Mouse (Mus musculus): ENCODE data around the gene Asb6. TPM values are rescaled to one million over a fixed set of nuclear protein-coding genes. Genes with fewer than 3 reads are reported as not detected.

Asb6 gene
- 97.6 and 103 TPM in 2 replicates for polyA plus RNA-seq (2012; rRNA removed)

DNA sequence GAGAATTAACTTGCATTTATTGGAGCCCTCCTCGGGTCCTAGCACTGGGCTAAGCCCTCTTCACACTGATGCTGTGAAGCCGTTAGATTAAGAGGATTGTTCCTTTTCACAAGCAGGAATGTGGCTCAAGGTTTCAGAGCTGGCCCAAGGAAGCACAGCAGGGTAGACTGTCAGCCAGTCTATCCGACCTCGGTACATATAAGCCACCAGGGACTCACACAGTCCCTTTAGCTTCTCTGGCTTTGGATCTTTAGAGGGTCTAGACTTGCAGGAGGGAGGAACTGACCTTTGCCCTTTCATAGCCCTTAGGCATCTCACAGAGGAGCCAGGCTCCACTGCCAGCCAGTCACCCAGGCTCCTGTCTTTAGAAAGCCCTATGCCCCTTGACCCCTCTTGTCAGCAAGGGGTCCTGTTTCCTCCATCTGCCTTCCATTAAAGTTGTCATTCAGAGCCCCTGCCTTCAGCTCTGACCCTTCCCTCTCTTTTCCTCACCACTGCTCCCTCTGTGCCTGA is at the start of gene Asb6:
TSS of gene Asb6 (minus strand) at position 51 of the 513 bp plus-strand sequence.
- DNase-seq = no peak
- H3K36me3 ChIP-seq (ENCODE audit: control insufficient read depth, insufficient read depth, low read length) = no peaks in the 10 kb centered on the region
- no peak within 1 kb of the TSS for H3K27ac ChIP-seq (ENCODE audit: control insufficient read depth, insufficient read depth, low read length)
- peaks cover 15% of the 10 kb centered on the region for H3K4me1 ChIP-seq (replicated peaks; ENCODE audit: control insufficient read depth, insufficient read depth, low read length)
- H3K4me3 ChIP-seq (ENCODE audit: control insufficient read depth, insufficient read depth, low read length) = no peak within 1 kb of the TSS
- WGBS = 77% methylated on average over 4 of the region's 4 CpGs
- H3K27me3 ChIP-seq (ENCODE audit: control insufficient read depth, insufficient read depth, low read length) = no peaks in the 10 kb centered on the region
- TF ChIP-seq CTCF (IDR thresholded peaks at IDR 0.05; ENCODE audit: borderline replicate concordance, control insufficient read depth, extremely low read depth, insufficient read depth, low read length, poor library complexity) (no peak), POLR2A (IDR thresholded peaks at IDR 0.05; ENCODE audit: control insufficient read depth, extremely low read depth, insufficient read depth, low read length, poor library complexity) (no peak)

GRCm38 (mm10) chr2:30879481-30879880 is 49.3 kb upstream of the Asb6 start:
- no peak overlapping the region for H3K4me3 ChIP-seq (ENCODE audit: control insufficient read depth, insufficient read depth, low read length)
- H3K27me3 ChIP-seq (ENCODE audit: control insufficient read depth, insufficient read depth, low read length) = no peaks in the 10 kb centered on the region
- TF ChIP-seq CTCF (IDR thresholded peaks at IDR 0.05; ENCODE audit: borderline replicate concordance, control insufficient read depth, extremely low read depth, insufficient read depth, low read length, poor library complexity) (no peak), POLR2A (IDR thresholded peaks at IDR 0.05; ENCODE audit: control insufficient read depth, extremely low read depth, insufficient read depth, low read length, poor library complexity) (no peak)
- no peak overlapping the region for H3K27ac ChIP-seq (ENCODE audit: control insufficient read depth, insufficient read depth, low read length)
- WGBS = 96% methylated on average over 15 of the region's 15 CpGs
- DNase-seq = no peak
- no peaks in the 10 kb centered on the region for H3K36me3 ChIP-seq (ENCODE audit: control insufficient read depth, insufficient read depth, low read length)
- no peaks in the 10 kb centered on the region for H3K4me1 ChIP-seq (replicated peaks; ENCODE audit: control insufficient read depth, insufficient read depth, low read length)

DNA sequence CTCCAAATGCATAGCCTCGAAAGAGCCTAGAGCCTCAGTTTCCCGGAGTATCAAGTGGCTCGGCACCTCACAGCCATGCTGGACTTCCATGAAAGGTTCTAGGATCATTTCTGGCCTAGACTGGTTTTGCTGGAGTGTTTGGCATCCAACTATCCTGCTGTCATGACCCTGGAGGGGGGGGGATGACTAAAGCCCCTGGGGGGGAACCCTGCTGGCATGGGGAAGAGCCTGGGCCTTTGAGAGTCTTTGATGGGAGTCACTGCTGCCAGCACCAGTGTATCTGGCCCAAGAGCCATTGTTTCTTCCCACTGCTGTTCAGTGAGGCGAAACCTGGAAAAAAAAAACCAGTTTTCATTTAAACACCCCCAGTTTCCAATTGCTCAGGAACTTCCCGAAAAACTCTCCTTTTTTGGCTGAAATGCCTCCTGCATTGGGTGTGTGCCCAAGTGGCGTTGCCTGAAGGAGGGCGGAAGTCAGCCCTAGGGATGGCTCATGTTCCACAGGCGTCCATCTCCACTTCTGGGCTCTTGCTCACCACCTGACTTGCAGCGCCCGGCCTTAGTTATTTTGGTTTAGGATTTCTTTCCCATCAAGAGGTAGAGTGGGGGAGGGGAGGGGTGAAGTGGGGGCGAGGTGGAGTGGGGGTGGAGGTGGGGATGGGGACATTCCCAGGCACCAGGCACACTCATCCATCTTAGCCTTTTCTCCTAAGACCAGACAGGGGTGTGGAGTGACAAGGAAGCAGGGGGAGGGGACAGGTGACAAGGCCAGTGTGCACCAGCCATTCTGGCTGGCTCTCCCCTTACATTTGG is 45.7 kb upstream of the Asb6 start:
- no peak for DNase-seq
- no peaks in the 10 kb centered on the region for H3K27me3 ChIP-seq (ENCODE audit: control insufficient read depth, insufficient read depth, low read length)
- H3K4me3 ChIP-seq (ENCODE audit: control insufficient read depth, insufficient read depth, low read length) = no peak overlapping the region
- H3K27ac ChIP-seq (ENCODE audit: control insufficient read depth, insufficient read depth, low read length) = no peak overlapping the region
- no peaks in the 10 kb centered on the region for H3K36me3 ChIP-seq (ENCODE audit: control insufficient read depth, insufficient read depth, low read length)
- H3K4me1 ChIP-seq (replicated peaks; ENCODE audit: control insufficient read depth, insufficient read depth, low read length) = no peaks in the 10 kb centered on the region
- no peak for TF ChIP-seq CTCF (IDR thresholded peaks at IDR 0.05; ENCODE audit: borderline replicate concordance, control insufficient read depth, extremely low read depth, insufficient read depth, low read length, poor library complexity)
- TF ChIP-seq POLR2A (IDR thresholded peaks at IDR 0.05; ENCODE audit: control insufficient read depth, extremely low read depth, insufficient read depth, low read length, poor library complexity) = no peak
- 84% methylated on average over 11 of the region's 11 CpGs for WGBS

- WGBS = 86% methylated on average over 7 of the region's 7 CpGs
- DNase-seq = no peak
- Histone ChIP-seq H3K36me3 (ENCODE audit: control insufficient read depth, insufficient read depth, low read length) (no peaks in the 10 kb centered on the region), H3K27ac (ENCODE audit: control insufficient read depth, insufficient read depth, low read length) (no peak overlapping the region), H3K4me3 (ENCODE audit: control insufficient read depth, insufficient read depth, low read length) (no peak overlapping the region), H3K27me3 (ENCODE audit: control insufficient read depth, insufficient read depth, low read length) (no peaks in the 10 kb centered on the region), H3K4me1 (replicated peaks; ENCODE audit: control insufficient read depth, insufficient read depth, low read length) (no peaks in the 10 kb centered on the region)
- TF ChIP-seq POLR2A (IDR thresholded peaks at IDR 0.05; ENCODE audit: control insufficient read depth, extremely low read depth, insufficient read depth, low read length, poor library complexity) (no peak), CTCF (IDR thresholded peaks at IDR 0.05; ENCODE audit: borderline replicate concordance, control insufficient read depth, extremely low read depth, insufficient read depth, low read length, poor library complexity) (no peak)
Measured at GRCm38 (mm10) chr2:30875096-30875495, 45.0 kb upstream of the Asb6 start.

GRCm38 (mm10) chr2:30874445-30874844 is 44.3 kb upstream of the Asb6 start:
- Histone ChIP-seq H3K36me3 (ENCODE audit: control insufficient read depth, insufficient read depth, low read length) (no peaks in the 10 kb centered on the region), H3K27me3 (ENCODE audit: control insufficient read depth, insufficient read depth, low read length) (no peaks in the 10 kb centered on the region), H3K27ac (ENCODE audit: control insufficient read depth, insufficient read depth, low read length) (no peak overlapping the region), H3K4me1 (replicated peaks; ENCODE audit: control insufficient read depth, insufficient read depth, low read length) (no peaks in the 10 kb centered on the region), H3K4me3 (ENCODE audit: control insufficient read depth, insufficient read depth, low read length) (no peak overlapping the region)
- 82% methylated on average over 10 of the region's 10 CpGs for WGBS
- no peak for TF ChIP-seq POLR2A (IDR thresholded peaks at IDR 0.05; ENCODE audit: control insufficient read depth, extremely low read depth, insufficient read depth, low read length, poor library complexity)
- no peak for TF ChIP-seq CTCF (IDR thresholded peaks at IDR 0.05; ENCODE audit: borderline replicate concordance, control insufficient read depth, extremely low read depth, insufficient read depth, low read length, poor library complexity)
- no peak for DNase-seq

DNA sequence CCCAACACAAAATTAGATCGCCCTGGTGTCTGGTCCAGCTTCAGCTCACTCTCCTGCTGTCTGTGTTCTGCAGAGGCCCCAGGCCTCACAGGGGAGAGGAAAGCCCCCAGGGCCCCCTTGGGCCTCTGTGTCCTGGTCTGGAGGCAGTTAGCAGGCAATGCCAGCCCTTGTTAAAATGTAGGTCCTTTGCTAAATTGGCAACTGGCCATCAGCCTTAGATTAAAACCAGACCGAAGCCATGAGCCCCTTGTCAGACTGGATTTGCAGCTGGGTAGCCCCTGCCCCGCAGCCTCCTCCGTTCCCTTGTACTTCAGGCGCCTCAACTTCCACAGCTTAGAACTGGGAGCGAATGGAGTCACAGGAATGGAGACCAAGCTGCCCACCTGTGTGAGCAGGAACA is 42.5 kb upstream of the Asb6 start:
- no peaks in the 10 kb centered on the region for H3K4me1 ChIP-seq (replicated peaks; ENCODE audit: control insufficient read depth, insufficient read depth, low read length)
- DNase-seq = no peak
- H3K36me3 ChIP-seq (ENCODE audit: control insufficient read depth, insufficient read depth, low read length) = no peaks in the 10 kb centered on the region
- no peak overlapping the region for H3K27ac ChIP-seq (ENCODE audit: control insufficient read depth, insufficient read depth, low read length)
- TF ChIP-seq POLR2A (IDR thresholded peaks at IDR 0.05; ENCODE audit: control insufficient read depth, extremely low read depth, insufficient read depth, low read length, poor library complexity) (no peak), CTCF (IDR thresholded peaks at IDR 0.05; ENCODE audit: borderline replicate concordance, control insufficient read depth, extremely low read depth, insufficient read depth, low read length, poor library complexity) (no peak)
- WGBS = 91% methylated on average over 6 of the region's 6 CpGs
- H3K27me3 ChIP-seq (ENCODE audit: control insufficient read depth, insufficient read depth, low read length) = no peaks in the 10 kb centered on the region
- H3K4me3 ChIP-seq (ENCODE audit: control insufficient read depth, insufficient read depth, low read length) = no peak overlapping the region

Data from thymus, adult 2 months (tissue).